Mouse (Mus musculus): Measurements from ENCODE around the gene Bcl2l1. TPM values are rescaled to one million over a fixed set of nuclear protein-coding genes. Genes with fewer than 3 reads are reported as not detected.

Gene Bcl2l1
- total RNA-seq (2023; ENCODE audit: inconsistent age) = 8.4 to 9.1 TPM (median 8.9 TPM) in 4 replicates

GRCm38 (mm10) chr2:152831019-152831878 is at the start of gene Bcl2l1:
Bcl2l1 (minus strand) TSS chr2:152831728.

GRCm38 (mm10) chr2:152847815-152848302 is 16.3 kb upstream of the Bcl2l1 start, which contains the start of gene Tpx2:
Tpx2 (plus strand) TSS chr2:152847964.

GRCm38 (mm10) chr2:152753944-152754711 is 77.4 kb downstream of the Bcl2l1 start, which contains the start of gene Cox4i2:
Cox4i2 (plus strand) TSS chr2:152754173.

GRCm38 (mm10) chr2:152736090-152736601 is 95.4 kb downstream of the Bcl2l1 start, which contains the start of gene Id1:
Id1 (plus strand) TSS chr2:152736251.

Other genes with a start within 250 kb of the Bcl2l1 start
- gene Defb45, start 232.3 kb downstream of the Bcl2l1 start, total RNA-seq (2023; ENCODE audit: inconsistent age) = not detected in 4 replicates
- not detected in 4 replicates for gene Defb36, start 227.4 kb downstream of the Bcl2l1 start, total RNA-seq (2023; ENCODE audit: inconsistent age)
- gene Defb25, start 208.7 kb downstream of the Bcl2l1 start, total RNA-seq (2023; ENCODE audit: inconsistent age) = not detected in 4 replicates
- gene Rem1, start 204.8 kb downstream of the Bcl2l1 start, total RNA-seq (2023; ENCODE audit: inconsistent age) = not detected in 4 replicates
- 93.5 to 100 TPM (median 97.7 TPM) in 4 replicates for gene H13, start 162.3 kb downstream of the Bcl2l1 start, total RNA-seq (2023; ENCODE audit: inconsistent age)
- 17.9 to 23.9 TPM (median 20.3 TPM) in 4 replicates for gene Mcts2, start 144.7 kb downstream of the Bcl2l1 start, total RNA-seq (2023; ENCODE audit: inconsistent age)
- 0.51 to 0.61 TPM (median 0.57 TPM) in 3 of 4 replicates, not detected in the other for gene Id1, start 95.5 kb downstream of the Bcl2l1 start, total RNA-seq (2023; ENCODE audit: inconsistent age)
- gene Cox4i2, start 77.6 kb downstream of the Bcl2l1 start, total RNA-seq (2023; ENCODE audit: inconsistent age) = not detected in 4 replicates
- 1.9 to 3.5 TPM (median 2.4 TPM) in 4 replicates for gene Tpx2, start 16.2 kb upstream of the Bcl2l1 start, total RNA-seq (2023; ENCODE audit: inconsistent age)
- gene Mylk2, start 79.6 kb upstream of the Bcl2l1 start, total RNA-seq (2023; ENCODE audit: inconsistent age) = not detected in 4 replicates
- gene Foxs1, start 101.5 kb upstream of the Bcl2l1 start, total RNA-seq (2023; ENCODE audit: inconsistent age) = not detected in 4 replicates
- gene Dusp15, start 120.0 kb upstream of the Bcl2l1 start, total RNA-seq (2023; ENCODE audit: inconsistent age) = not detected in 4 replicates
- not detected in 4 replicates for gene Ttll9, start 130.8 kb upstream of the Bcl2l1 start, total RNA-seq (2023; ENCODE audit: inconsistent age)
- 47.8 to 66.6 TPM (median 54.0 TPM) in 4 replicates for gene Pdrg1, start 183.7 kb upstream of the Bcl2l1 start, total RNA-seq (2023; ENCODE audit: inconsistent age)
- gene Xkr7, start 200.1 kb upstream of the Bcl2l1 start, total RNA-seq (2023; ENCODE audit: inconsistent age) = not detected in 4 replicates
- not detected in 4 replicates for gene Ccm2l, start 234.2 kb upstream of the Bcl2l1 start, total RNA-seq (2023; ENCODE audit: inconsistent age)

All from B cell, adult (primary cell).